Comparison of ENCODE assay signal across 7 mouse cellular contexts in genomic region chr5:88766121-88766520, GRCm38 (mm10). TPM values are rescaled to one million over a fixed set of nuclear protein-coding genes. Genes with fewer than 3 reads are reported as not detected.
DNase-seq lines count a peak whose midpoint lies in the region; ATAC-seq and TF ChIP-seq lines count a peak whose summit lies in the region.

No protein-coding gene starts in this region.

- H3K9me3 ChIP-seq in G1E (replicated peaks): no peaks in the 10 kb centered on the region
- H3K9me3 ChIP-seq in hindbrain, embryonic 11.5 days (ENCODE audit: control insufficient read depth, low read length): no peaks in the 10 kb centered on the region
- H3K9me3 ChIP-seq in midbrain, embryonic 14.5 days (ENCODE audit: control insufficient read depth, low read length): no peaks in the 10 kb centered on the region

- no peak for ATAC-seq in G1E (ENCODE audit: extremely low read depth, insufficient number of reproducible peaks, low FRiP score, poor library complexity, severe bottlenecking)
- ATAC-seq in hindbrain, embryonic 11.5 days (ENCODE audit: low FRiP score): no peak
- ATAC-seq in midbrain, embryonic 14.5 days (ENCODE audit: low FRiP score, low TSS enrichment): no peak

- peaks cover 48% of the 10 kb centered on the region for H3K36me3 ChIP-seq in G1E (replicated peaks)
- H3K36me3 ChIP-seq in hindbrain, embryonic 11.5 days (ENCODE audit: control insufficient read depth, insufficient read depth, low read length): no peaks in the 10 kb centered on the region
- H3K36me3 ChIP-seq in midbrain, embryonic 14.5 days (ENCODE audit: control insufficient read depth, insufficient read depth, low read length): peaks cover 7% of the 10 kb centered on the region

- peak overlapping the region; percentile 82 for H3K9ac ChIP-seq in hindbrain, embryonic 11.5 days (ENCODE audit: low read depth, low read length)
- no peak overlapping the region; the same call in 1 of the 2 replicates for H3K9ac ChIP-seq in midbrain, embryonic 14.5 days (replicated peaks; ENCODE audit: low read length)

- no peak overlapping the region for H3K27ac ChIP-seq in hindbrain, embryonic 11.5 days (ENCODE audit: low read depth, low read length)
- H3K27ac ChIP-seq in midbrain, embryonic 14.5 days (replicated peaks; ENCODE audit: low read depth, low read length): no peak overlapping the region

- H3K27me3 ChIP-seq in G1E (ENCODE audit: insufficient read depth, low read length): no peaks in the 10 kb centered on the region
- no peaks in the 10 kb centered on the region for H3K27me3 ChIP-seq in hindbrain, embryonic 11.5 days (ENCODE audit: control insufficient read depth, insufficient read depth, low read length)
- H3K27me3 ChIP-seq in midbrain, embryonic 14.5 days (ENCODE audit: control insufficient read depth, insufficient read depth, low read length): no peaks in the 10 kb centered on the region

- peak; percentile 63 for DNase-seq in CD4-positive, CD25-positive, alpha-beta regulatory T cell, adult 2 months (ENCODE audit: low read depth, low spot score)
- no peak for DNase-seq in G1E (ENCODE audit: low spot score)
- DNase-seq in hindbrain, embryonic 11.5 days (ENCODE audit: low spot score): peak; percentile 13
- DNase-seq in midbrain, embryonic 14.5 days: no peak
- DNase-seq in gastrocnemius, postnatal 36 days: no peak
- DNase-seq in adrenal gland, postnatal 4 days (ENCODE audit: low spot score in 2 of 2): no peak
- DNase-seq in right cerebral cortex, adult 18-20 months: no peak

- H3K4me1 ChIP-seq in G1E (ENCODE audit: insufficient read depth, low read depth, low read length): peaks cover 38% of the 10 kb centered on the region
- 0 out of 2 replicates have a peak, but pooled peaks cover 4% of the 10 kb centered on the region for H3K4me1 ChIP-seq in hindbrain, embryonic 11.5 days (replicated peaks; ENCODE audit: control insufficient read depth, insufficient read depth, low read length)
- peaks cover 19% of the 10 kb centered on the region for H3K4me1 ChIP-seq in midbrain, embryonic 14.5 days (ENCODE audit: control insufficient read depth, insufficient read depth, low read length)

- peak overlapping the region; percentile 37 for H3K4me2 ChIP-seq in hindbrain, embryonic 11.5 days (replicated peaks; ENCODE audit: low read depth, low read length)
- peak overlapping the region; percentile 62 for H3K4me2 ChIP-seq in midbrain, embryonic 14.5 days (ENCODE audit: low read length)

- 63% methylated on average over 6 of the region's 6 CpGs for WGBS in hindbrain, embryonic 11.5 days
- WGBS in midbrain, embryonic 14.5 days: 53% methylated on average over 6 of the region's 6 CpGs

- no peak for TF ChIP-seq CTCF in G1E (IDR thresholded peaks at IDR 0.05; ENCODE audit: low read depth, low read length)

- peak overlapping the region; percentile 92; the same call in 1 of the 2 replicates for H3K4me3 ChIP-seq in G1E (ENCODE audit: low read depth, low read length)
- peak overlapping the region; percentile 72 for H3K4me3 ChIP-seq in hindbrain, embryonic 11.5 days (ENCODE audit: low read depth, low read length)
- H3K4me3 ChIP-seq in midbrain, embryonic 14.5 days (replicated peaks; ENCODE audit: low read depth, low read length): peak overlapping the region; percentile 79

- intact Hi-C loops in gastrocnemius, postnatal 36 days (cut with DNase I): loop anchor here (10.0 kb wide), 1 partner anchor 211 kb away; the partner anchor contains the start of gene Utp3

RNA-seq across cellular contexts. Expression of gene Dck, which starts 1.3 kb away (rescaled TPM):
- 52.4 and 74.6 TPM in 2 replicates for total RNA-seq in G1E (2014; fragmentation: Nextera tagmentation)
- total RNA-seq in G1E (2017): 31.1 and 41.7 TPM in 2 replicates
- polyA plus RNA-seq in G1E (2012): 5.8 and 6.6 TPM in 2 replicates
- 107 and 121 TPM in 2 replicates for polyA plus RNA-seq in hindbrain, embryonic 11.5 days (2014; fragmentation: Nextera tagmentation; extraction: Ambion mirVana)
- polyA plus RNA-seq in midbrain, embryonic 14.5 days (2014; fragmentation: Nextera tagmentation; extraction: Ambion mirVana): 51.0 and 67.5 TPM in 2 replicates
- 1 to 10 TPM; 1.1 to 1.9 TPM for total RNA-seq in gastrocnemius, postnatal 36 days (2021)
- total RNA-seq in adrenal gland, postnatal 4 days (2021): 10 to 100 TPM; 11.9 to 15.7 TPM

RNA-seq across cellular contexts. Expression of gene Mob1b, which starts 45.5 kb away (rescaled TPM):
- 47.9 and 53.0 TPM in 2 replicates for total RNA-seq in G1E (2014; fragmentation: Nextera tagmentation)
- 16.7 and 20.7 TPM in 2 replicates for total RNA-seq in G1E (2017)
- 18.4 and 19.5 TPM in 2 replicates for polyA plus RNA-seq in G1E (2012)
- polyA plus RNA-seq in hindbrain, embryonic 11.5 days (2014; fragmentation: Nextera tagmentation; extraction: Ambion mirVana): 17.0 and 20.1 TPM in 2 replicates
- 13.4 and 13.7 TPM in 2 replicates for polyA plus RNA-seq in midbrain, embryonic 14.5 days (2014; fragmentation: Nextera tagmentation; extraction: Ambion mirVana)
- total RNA-seq in gastrocnemius, postnatal 36 days (2021): 10 to 100 TPM; 20.9 to 21.3 TPM
- 10 to 100 TPM; 42.6 to 44.1 TPM for total RNA-seq in adrenal gland, postnatal 4 days (2021)

Comparison
In these comparisons a context has a peak if more than half of its experiments do, and no peak if none do; other contexts are left out.
1. DNase-seq: peak in CD4-positive, CD25-positive, alpha-beta regulatory T cell, adult 2 months (single experiment) and hindbrain, embryonic 11.5 days (single experiment); none in G1E (single experiment), midbrain, embryonic 14.5 days (single experiment), gastrocnemius, postnatal 36 days (0 of 2), adrenal gland, postnatal 4 days (0 of 2) and right cerebral cortex, adult 18-20 months (single experiment).
2. RNA of gene Dck, which starts 1.3 kb away (total RNA-seq): 31.1 to 74.6 TPM in G1E and 11.9 to 15.7 TPM in adrenal gland, postnatal 4 days; 1.1 to 1.9 TPM in gastrocnemius, postnatal 36 days; every median in the first group is over 4 times any median in the second.
3. Peak in every context shown above with its lines, with median percentiles within 50 percentile points of each other: H3K4me3 ChIP-seq.